Mouse (Mus musculus) liver, embryonic 16.5 days (tissue): ENCODE data around the gene Ap2a2. TPM values are rescaled to one million over a fixed set of nuclear protein-coding genes. Genes with fewer than 3 reads are reported as not detected.

Experiments
- ATAC-seq: fragments of 200-750 bp; cut with Nextera tagmentation; 2 replicates; pipeline ENCODE4 v1.8.0; 2017; ENCODE audit warnings: low read depth, mild to moderate bottlenecking, moderate number of reproducible peaks, moderate library complexity
- H3K27ac ChIP-seq: fragments of 300-500 bp; sonication (generic); 2 replicates; pipeline ENCODE4 v1.5.1; 2014; ENCODE audit warnings: mild to moderate bottlenecking, low read length
- H3K27me3 ChIP-seq: fragments of 300-500 bp; sonication (generic); 2 replicates; pipeline ENCODE4 v1.6.1; 2014; ENCODE audit warnings: low read depth, low read length, mixed read lengths; ENCODE audit not compliant: control insufficient read depth, insufficient read depth
- H3K36me3 ChIP-seq: fragments of 300-500 bp; sonication (generic); 2 replicates; pipeline ENCODE4 v1.6.1; 2014; ENCODE audit warnings: mild to moderate bottlenecking; ENCODE audit not compliant: control insufficient read depth, insufficient read depth
- H3K4me1 ChIP-seq: fragments of 300-500 bp; sonication (generic); 2 replicates; pipeline ENCODE4 v1.6.1; 2014; ENCODE audit warnings: low read depth, low read length, mixed read lengths; ENCODE audit not compliant: control insufficient read depth
- H3K4me2 ChIP-seq: fragments of 300-500 bp; sonication (generic); 2 replicates; pipeline ENCODE4 v1.6.1; 2014; ENCODE audit warnings: low read depth, low read length, mixed read lengths
- H3K4me3 ChIP-seq: fragments of 300-500 bp; sonication (generic); 2 replicates; pipeline ENCODE4 v1.5.1; 2014; ENCODE audit warnings: low read depth, mild to moderate bottlenecking, low read length
- H3K9ac ChIP-seq: fragments of 300-500 bp; sonication (generic); 2 replicates; pipeline ENCODE4 v1.6.1; 2014; ENCODE audit warnings: low read depth, low read length
- H3K9me3 ChIP-seq: fragments of 300-500 bp; sonication (generic); replicated peaks from 2 replicates; pipeline ENCODE4 v1.6.1; 2016; ENCODE audit warnings: low read length; ENCODE audit not compliant: control insufficient read depth
- WGBS: fragments of 180-500 bp; shearing (Covaris S2); extraction: QIAGEN DNeasy Blood & Tissue Kit; methylation state at CpG from one replicate; pipeline ENCODE4 v1.1.7; 2014; ENCODE audit not compliant: insufficient replicate concordance; 5-methylcytosine and 5-hydroxymethylcytosine counted together
- polyA plus RNA-seq: library from polyadenylated mRNA; unstranded; fragments of >200 nt; fragmentation: Nextera tagmentation; extraction: Ambion mirVana; gene quantifications from 2 replicates; pipeline ENCODE4 v1.2.1, GENCODE M21; 2015

The Ap2a2 gene
- polyA plus RNA-seq, 1 experiment from 2014 or later, result 70.7 TPM

GRCm38 (mm10) chr7:141550464-141550863 is 11.5 kb upstream of the Ap2a2 start:
- peak; percentile 41; the same call in 1 of the 2 replicates for ATAC-seq
- Histone ChIP-seq H3K27me3 (no peaks in the 10 kb centered on the region), H3K9me3 (no peaks in the 10 kb centered on the region), H3K9ac (no peak overlapping the region), H3K4me1 (no peaks in the 10 kb centered on the region), H3K4me3 (no peak overlapping the region), H3K36me3 (no peaks in the 10 kb centered on the region), H3K4me2 (no peak overlapping the region), H3K27ac (peak overlapping the region; percentile 45)
- WGBS, result 56% methylated on average over 2 of the region's 2 CpGs

- Histone ChIP-seq H3K27me3 (no peaks in the 10 kb centered on the region), H3K4me1 (peaks cover 58% of the 10 kb centered on the region), H3K9me3 (no peaks in the 10 kb centered on the region), H3K36me3 (no peaks in the 10 kb centered on the region), H3K4me2 (peak overlapping the region; percentile 65), H3K4me3 (peak overlapping the region; percentile 29), H3K9ac (peak overlapping the region; percentile 68), H3K27ac (peak overlapping the region; percentile 99)
- 10% methylated on average over 4 of the region's 4 CpGs for WGBS
- peak; percentile 61 for ATAC-seq
Measured at GRCm38 (mm10) chr7:141558329-141558776, 3.6 kb upstream of the Ap2a2 start.

DNA sequence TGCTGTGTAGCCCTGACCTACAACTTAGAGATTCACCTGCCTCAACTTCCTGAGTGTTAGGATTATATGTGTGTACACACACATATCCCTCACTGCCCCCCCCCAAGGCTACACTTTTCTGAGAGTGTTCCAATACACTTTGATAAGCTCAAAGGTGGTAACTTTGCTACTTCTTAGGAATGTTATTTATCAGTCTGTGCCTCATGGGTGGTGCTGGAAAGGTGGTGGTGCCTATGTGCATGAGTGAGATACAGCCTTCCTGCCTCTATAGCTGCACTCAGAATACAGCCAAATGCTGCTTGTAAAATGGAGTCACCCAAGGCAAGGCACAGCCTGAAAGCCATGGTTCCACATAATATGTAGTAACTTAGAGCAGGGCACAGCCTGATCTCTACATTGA is 3.0 kb upstream of the Ap2a2 start:
- Histone ChIP-seq H3K27ac (peak overlapping the region; percentile 99), H3K9me3 (no peaks in the 10 kb centered on the region), H3K9ac (peak overlapping the region; percentile 68), H3K4me1 (peaks cover 64% of the 10 kb centered on the region), H3K27me3 (no peaks in the 10 kb centered on the region), H3K4me2 (peak overlapping the region; percentile 65), H3K4me3 (peak overlapping the region; percentile 29), H3K36me3 (no peaks in the 10 kb centered on the region)
- ATAC-seq, result peak; percentile 73

DNA sequence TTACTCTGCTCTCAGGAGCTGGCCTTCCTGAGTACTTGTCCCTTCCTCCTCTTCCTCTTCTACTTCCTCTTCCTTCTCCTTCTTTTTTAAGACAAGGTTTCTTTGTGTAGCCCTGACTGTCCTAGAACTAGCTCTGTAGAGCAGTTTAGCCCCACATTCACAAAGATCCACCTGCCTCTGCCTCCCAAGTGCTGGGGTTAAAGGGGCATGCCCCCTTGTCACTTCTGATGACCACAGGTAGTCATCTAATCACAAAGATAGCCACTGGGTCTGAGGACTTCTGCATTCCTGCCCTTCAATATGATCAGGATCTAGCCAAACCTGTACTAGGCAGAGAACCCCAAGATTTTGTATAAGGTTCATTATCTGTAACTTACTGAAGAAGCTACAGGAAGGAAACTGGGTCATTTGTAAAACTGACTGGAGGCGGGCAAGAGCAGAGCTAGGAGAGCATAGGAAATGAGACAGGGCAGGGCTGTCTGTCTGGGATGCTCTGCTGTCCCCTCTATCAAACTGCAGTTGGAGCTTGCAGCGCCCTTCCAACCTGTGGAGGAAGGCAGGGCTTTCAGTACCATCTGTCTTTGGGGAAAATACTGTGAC is 2.1 kb upstream of the Ap2a2 start:
- 36% methylated on average over 2 of the region's 2 CpGs for WGBS
- Histone ChIP-seq H3K27me3 (no peaks in the 10 kb centered on the region), H3K4me2 (peak overlapping the region; percentile 65; the same call in 1 of the 2 replicates), H3K9me3 (no peaks in the 10 kb centered on the region), H3K9ac (peak overlapping the region; percentile 60), H3K4me1 (peaks cover 72% of the 10 kb centered on the region), H3K4me3 (no peak overlapping the region), H3K27ac (peak overlapping the region; percentile 99), H3K36me3 (no peaks in the 10 kb centered on the region)
- no peak for ATAC-seq

DNA sequence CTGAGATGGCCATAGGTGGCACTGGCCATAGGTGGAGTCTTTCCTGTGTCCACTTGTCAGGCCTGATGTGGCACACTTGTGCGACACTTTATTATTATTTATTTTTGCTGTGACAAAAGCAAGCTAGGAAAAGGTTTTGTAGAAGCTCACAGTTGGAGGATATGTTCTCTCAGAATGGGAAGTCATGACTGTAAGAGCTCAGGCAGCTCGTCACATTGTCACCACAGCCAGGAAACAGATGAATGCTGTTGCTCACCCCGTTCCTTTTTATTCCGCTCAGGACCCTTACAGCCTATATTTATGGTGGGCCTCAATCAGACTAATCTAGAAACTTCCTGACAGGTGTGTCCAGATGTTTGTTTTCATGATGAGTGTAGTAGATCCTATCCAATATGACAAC is 1.5 kb upstream of the Ap2a2 start:
- 48% methylated on average over 4 of the region's 4 CpGs for WGBS
- H3K4me1 ChIP-seq, result peaks cover 76% of the 10 kb centered on the region
- peak overlapping the region; percentile 60 for H3K9ac ChIP-seq
- H3K4me2 ChIP-seq, result peak overlapping the region; percentile 75; the same call in 1 of the 2 replicates
- H3K27ac ChIP-seq, result peak overlapping the region; percentile 99
- H3K36me3 ChIP-seq, result peaks cover under 1% of the 10 kb centered on the region; the same call in 1 of the 2 replicates
- H3K27me3 ChIP-seq, result no peaks in the 10 kb centered on the region
- H3K9me3 ChIP-seq, result no peaks in the 10 kb centered on the region
- no peak overlapping the region for H3K4me3 ChIP-seq
- ATAC-seq, result no peak

GRCm38 (mm10) chr7:141562421-141562851 is 463 bp downstream of the Ap2a2 start:
- Histone ChIP-seq H3K4me2 (peak overlapping the region; percentile 75), H3K4me1 (peaks cover 77% of the 10 kb centered on the region), H3K27ac (peak overlapping the region; percentile 93), H3K36me3 (peaks cover 7% of the 10 kb centered on the region), H3K4me3 (peak overlapping the region; percentile 82), H3K9ac (peak overlapping the region; percentile 99), H3K27me3 (no peaks in the 10 kb centered on the region), H3K9me3 (no peaks in the 10 kb centered on the region)
- under 1% methylated on average over 33 of the region's 33 CpGs for WGBS
- no peak for ATAC-seq

DNA sequence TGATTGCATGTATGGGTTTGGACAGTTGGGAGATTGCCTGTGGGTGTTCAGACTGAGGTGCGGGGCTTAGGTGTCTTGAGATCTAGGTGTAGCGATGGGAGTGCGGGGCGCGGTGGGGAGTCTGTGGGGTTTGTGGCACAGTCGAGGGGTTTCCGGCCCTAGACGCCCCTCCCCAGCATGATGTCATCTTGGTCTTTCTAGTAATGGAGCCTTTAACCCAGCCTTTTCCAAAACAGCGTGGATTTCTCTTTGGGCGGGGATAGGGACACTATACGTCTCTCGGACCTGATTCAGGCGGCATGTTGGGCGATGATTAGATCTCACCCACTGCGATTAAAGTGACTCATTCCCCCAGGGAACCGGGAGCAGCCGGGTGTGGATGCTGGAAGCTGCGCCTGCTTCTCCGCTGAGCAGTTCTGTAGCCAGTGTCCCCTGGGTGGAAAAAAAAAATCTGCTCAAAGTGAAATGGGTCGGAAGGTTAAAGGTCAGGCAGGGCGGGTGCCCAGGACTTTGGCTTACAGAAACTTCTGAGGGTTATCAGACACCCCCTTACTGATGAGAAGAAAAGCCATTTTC is 967 bp downstream of the Ap2a2 start:
- under 1% methylated on average over 21 of the region's 21 CpGs for WGBS
- Histone ChIP-seq H3K9ac (peak overlapping the region; percentile 99), H3K27ac (peak overlapping the region; percentile 93), H3K9me3 (no peaks in the 10 kb centered on the region), H3K4me1 (peaks cover 73% of the 10 kb centered on the region), H3K4me3 (peak overlapping the region; percentile 82), H3K4me2 (peak overlapping the region; percentile 75), H3K36me3 (peaks cover 7% of the 10 kb centered on the region), H3K27me3 (no peaks in the 10 kb centered on the region)
- no peak for ATAC-seq

- peak overlapping the region; percentile 1; the same call in 1 of the 2 replicates for H3K4me3 ChIP-seq
- WGBS, result 60% methylated on average over 7 of the region's 7 CpGs
- ATAC-seq, result no peak
- no peaks in the 10 kb centered on the region for H3K27me3 ChIP-seq
- H3K9me3 ChIP-seq, result no peaks in the 10 kb centered on the region
- peak overlapping the region; percentile 58 for H3K27ac ChIP-seq
- H3K36me3 ChIP-seq, result peaks cover 7% of the 10 kb centered on the region
- peak overlapping the region; percentile 75 for H3K4me2 ChIP-seq
- peak overlapping the region; percentile 38 for H3K9ac ChIP-seq
- H3K4me1 ChIP-seq, result peaks cover 68% of the 10 kb centered on the region
Measured at GRCm38 (mm10) chr7:141564561-141564960, 2.6 kb downstream of the Ap2a2 start.

DNA sequence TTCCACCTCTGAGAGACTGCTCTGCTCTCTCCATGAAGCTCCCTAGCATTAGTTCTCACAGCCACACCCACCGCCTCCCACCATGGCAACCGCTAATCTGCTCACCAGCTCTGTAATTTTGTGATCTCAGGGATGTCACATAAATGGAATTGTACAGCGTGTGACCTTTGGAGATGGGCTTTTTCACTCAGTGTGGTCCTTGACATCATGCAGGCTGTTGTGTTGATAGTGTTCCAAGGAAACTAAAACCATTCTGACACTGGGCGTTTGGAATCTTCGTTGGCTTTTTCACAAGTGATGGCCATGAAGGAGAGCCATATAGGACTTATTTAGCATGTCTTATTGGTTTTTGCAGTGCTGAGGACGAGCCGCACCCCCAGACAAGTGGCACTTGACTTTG is 4.6 kb downstream of the Ap2a2 start:
- no peak for ATAC-seq
- Histone ChIP-seq H3K4me1 (peaks cover 51% of the 10 kb centered on the region), H3K36me3 (peaks cover 7% of the 10 kb centered on the region), H3K27ac (no peak overlapping the region; the same call in 1 of the 2 replicates), H3K9ac (no peak overlapping the region), H3K27me3 (no peaks in the 10 kb centered on the region), H3K9me3 (no peaks in the 10 kb centered on the region), H3K4me3 (no peak overlapping the region), H3K4me2 (no peak overlapping the region)
- WGBS, result 75% methylated on average over 7 of the region's 7 CpGs
